Mouse (Mus musculus) lung, postnatal 0 days (tissue): ENCODE data around the gene Rpl19. TPM values are rescaled to one million over a fixed set of nuclear protein-coding genes. Genes with fewer than 3 reads are reported as not detected.

ENCODE experiments used
- ATAC-seq: fragments of 200-750 bp; cut with Nextera tagmentation; 2 replicates; pipeline ENCODE4 v1.8.0; 2017; ENCODE audit warnings: moderate library complexity
- DNase-seq: peaks from one replicate; pipeline ENCODE4 v3.0.0-alpha.2; 2016; ENCODE audit warnings: low spot score
- H3K27ac ChIP-seq: fragments of 300-500 bp; sonication (generic); 2 replicates; pipeline ENCODE4 v1.5.1; 2014; ENCODE audit warnings: antibody characterized with exemption, mild to moderate bottlenecking, low read length, mixed read lengths
- H3K27me3 ChIP-seq: fragments of 300-500 bp; sonication (generic); replicated peaks from 2 replicates; pipeline ENCODE4 v1.6.1; 2014; ENCODE audit warnings: low read length, mixed read lengths; ENCODE audit not compliant: insufficient read depth
- H3K36me3 ChIP-seq: fragments of 300-500 bp; sonication (generic); 2 replicates; pipeline ENCODE4 v1.6.1; 2014; ENCODE audit warnings: low read length, mixed read lengths; ENCODE audit not compliant: insufficient read depth
- H3K4me1 ChIP-seq: fragments of 300-500 bp; sonication (generic); 2 replicates; pipeline ENCODE4 v1.6.1; 2014; ENCODE audit warnings: antibody characterized with exemption, low read depth, low read length, mixed read lengths; ENCODE audit not compliant: insufficient read depth
- H3K4me2 ChIP-seq: fragments of 300-500 bp; sonication (generic); replicated peaks from 2 replicates; pipeline ENCODE4 v1.6.1; 2014; ENCODE audit warnings: low read depth, mild to moderate bottlenecking, low read length, moderate library complexity, mixed read lengths
- H3K4me3 ChIP-seq: fragments of 300-500 bp; sonication (generic); 2 replicates; pipeline ENCODE4 v1.5.1; 2014; ENCODE audit warnings: low read depth, low read length
- H3K9ac ChIP-seq: fragments of 300-500 bp; sonication (generic); replicated peaks from 2 replicates; pipeline ENCODE4 v1.6.1; 2014; ENCODE audit warnings: low read depth, mild to moderate bottlenecking
- H3K9me3 ChIP-seq: fragments of 300-500 bp; sonication (generic); 2 replicates; pipeline ENCODE4 v1.6.1; 2016; ENCODE audit warnings: low read length, mixed read lengths
- CTCF ChIP-seq: IDR thresholded peaks from 2 replicates; pipeline ENCODE4 v1.5.1; 2016; ENCODE audit warnings: antibody characterized with exemption, mild to moderate bottlenecking
- EP300 ChIP-seq: IDR thresholded peaks from 2 replicates; pipeline ENCODE4 v1.6.1; 2016; ENCODE audit warnings: antibody characterized with exemption, mild to moderate bottlenecking, control low read depth
- WGBS: fragments of 180-500 bp; shearing (Covaris S2); extraction: QIAGEN DNeasy Blood & Tissue Kit; methylation state at CpG from one replicate; pipeline ENCODE4 v1.1.7; 2014; 5-methylcytosine and 5-hydroxymethylcytosine counted together
- polyA plus RNA-seq: library from polyadenylated mRNA; unstranded; fragments of >200 nt; fragmentation: Nextera tagmentation; extraction: Ambion mirVana; gene quantifications from 2 replicates; pipeline ENCODE4 v1.2.1, GENCODE M21; 2015

Rpl19 gene
- polyA plus RNA-seq, result 750 and 817 TPM in 2 replicates

GRCm38 (mm10) chr11:98026570-98027296 is at the start of gene Rpl19:
TSS of gene Rpl19 (plus strand) at chr11:98026710.
- Histone ChIP-seq H3K4me2 (peak within 1 kb of the TSS; percentile 86), H3K4me3 (peak within 1 kb of the TSS; percentile 93), H3K36me3 (peaks cover 11% of the 10 kb centered on the region; the same call in 1 of the 2 replicates), H3K27ac (peak within 1 kb of the TSS; percentile 89), H3K9me3 (no peaks in the 10 kb centered on the region), H3K27me3 (no peaks in the 10 kb centered on the region), H3K4me1 (peaks cover 7% of the 10 kb centered on the region; the same call in 1 of the 2 replicates), H3K9ac (peak within 1 kb of the TSS; percentile 95)
- TF ChIP-seq CTCF (no peak), EP300 (peak; percentile 69; the same call in 1 of the 2 replicates)
- under 1% methylated on average over 69 of the region's 69 CpGs for WGBS
- DNase-seq, result peak; percentile 93
- peak; percentile 83 for ATAC-seq

- TF ChIP-seq EP300 (no peak), CTCF (no peak)
- H3K4me3 ChIP-seq, result no peak overlapping the region
- H3K27ac ChIP-seq, result no peak overlapping the region
- no peaks in the 10 kb centered on the region for H3K9me3 ChIP-seq
- no peaks in the 10 kb centered on the region for H3K36me3 ChIP-seq
- no peaks in the 10 kb centered on the region for H3K27me3 ChIP-seq
- 70% methylated on average over 5 of the region's 5 CpGs for WGBS
- no peak overlapping the region for H3K4me2 ChIP-seq
- ATAC-seq (no peak), DNase-seq (no peak)
- H3K9ac ChIP-seq, result no peak overlapping the region
- no peaks in the 10 kb centered on the region for H3K4me1 ChIP-seq
These were observed 48.7 kb upstream of the Rpl19 start for GRCm38 (mm10) chr11:97977797-97978196.

DNA sequence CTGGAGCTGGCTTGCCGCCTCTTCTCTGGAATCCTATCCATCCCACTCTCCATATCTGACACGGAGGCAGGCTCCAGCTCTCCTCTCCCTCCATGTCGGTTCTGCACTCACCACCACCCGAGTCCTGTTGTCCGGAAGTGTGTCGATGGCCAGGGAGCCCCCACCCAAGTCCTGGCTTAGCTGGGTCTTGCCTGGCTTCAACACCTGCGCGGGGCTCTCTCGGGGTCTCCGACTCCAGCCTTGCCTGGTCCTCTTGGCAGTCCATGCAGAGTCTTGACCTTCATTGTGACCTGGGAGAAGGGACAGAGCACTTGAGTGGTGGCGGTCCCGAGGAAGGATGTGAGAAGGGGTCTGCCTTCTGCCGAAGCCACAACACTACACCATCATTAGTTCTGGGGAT is 48.1 kb upstream of the Rpl19 start:
- Histone ChIP-seq H3K36me3 (no peaks in the 10 kb centered on the region), H3K4me1 (no peaks in the 10 kb centered on the region), H3K9me3 (no peaks in the 10 kb centered on the region), H3K4me2 (no peak overlapping the region), H3K4me3 (no peak overlapping the region), H3K27ac (no peak overlapping the region), H3K27me3 (no peaks in the 10 kb centered on the region), H3K9ac (no peak overlapping the region)
- TF ChIP-seq CTCF (no peak), EP300 (no peak)
- DNase-seq (no peak), ATAC-seq (no peak)
- WGBS, result 84% methylated on average over 13 of the region's 13 CpGs

DNA sequence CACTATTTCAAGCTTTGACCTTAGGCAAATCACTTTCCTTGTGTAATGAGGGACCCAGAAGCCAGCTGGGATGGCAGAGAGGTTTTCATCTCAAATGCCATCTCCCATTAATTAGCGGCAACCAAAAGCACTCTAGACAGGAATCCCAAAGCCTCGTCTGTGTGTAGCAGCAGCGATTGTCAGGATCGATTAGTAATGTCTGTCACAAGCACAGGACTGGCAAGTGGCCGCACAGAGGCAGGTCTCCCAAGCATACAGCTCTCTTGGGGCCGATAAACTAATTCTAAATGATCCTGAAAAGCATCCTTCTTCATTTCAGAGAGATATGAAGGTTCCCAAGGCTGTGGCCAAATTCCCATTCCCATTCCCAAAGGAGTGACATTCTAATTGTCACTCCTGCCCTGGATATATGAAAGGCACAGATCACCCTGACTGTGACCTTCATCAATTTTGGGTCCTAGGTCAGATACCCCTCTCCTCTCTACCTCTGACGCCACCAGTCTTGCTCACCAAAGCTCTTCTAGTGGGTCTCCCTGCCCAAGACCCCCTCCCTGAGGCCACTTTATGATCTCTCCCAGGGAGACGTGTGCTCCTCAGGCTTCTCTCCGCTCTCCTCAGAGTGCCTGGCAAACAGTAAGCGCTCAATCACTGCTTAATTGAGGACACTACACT is 46.5 kb upstream of the Rpl19 start:
- no peaks in the 10 kb centered on the region for H3K9me3 ChIP-seq
- H3K4me1 ChIP-seq, result no peaks in the 10 kb centered on the region
- TF ChIP-seq CTCF (no peak), EP300 (no peak)
- H3K9ac ChIP-seq, result no peak overlapping the region
- H3K27ac ChIP-seq, result no peak overlapping the region
- H3K4me3 ChIP-seq, result no peak overlapping the region
- H3K4me2 ChIP-seq, result no peak overlapping the region
- DNase-seq (no peak), ATAC-seq (no peak)
- H3K27me3 ChIP-seq, result no peaks in the 10 kb centered on the region
- WGBS, result 72% methylated on average over 10 of the region's 10 CpGs
- H3K36me3 ChIP-seq, result no peaks in the 10 kb centered on the region

GRCm38 (mm10) chr11:97980531-97980966 is 46.0 kb upstream of the Rpl19 start:
- no peaks in the 10 kb centered on the region for H3K9me3 ChIP-seq
- H3K4me3 ChIP-seq, result no peak overlapping the region
- no peaks in the 10 kb centered on the region for H3K4me1 ChIP-seq
- ATAC-seq (no peak), DNase-seq (no peak)
- peaks cover under 1% of the 10 kb centered on the region; the same call in 1 of the 2 replicates for H3K27me3 ChIP-seq
- H3K4me2 ChIP-seq, result no peak overlapping the region
- 71% methylated on average over 9 of the region's 9 CpGs for WGBS
- no peak overlapping the region for H3K9ac ChIP-seq
- no peak overlapping the region for H3K27ac ChIP-seq
- no peaks in the 10 kb centered on the region for H3K36me3 ChIP-seq
- no peak for TF ChIP-seq EP300
- TF ChIP-seq CTCF, result no peak

- H3K27ac ChIP-seq, result no peak overlapping the region
- 69% methylated on average over 9 of the region's 9 CpGs for WGBS
- TF ChIP-seq EP300, result no peak
- TF ChIP-seq CTCF, result no peak
- peaks cover 8% of the 10 kb centered on the region for H3K27me3 ChIP-seq
- H3K36me3 ChIP-seq, result no peaks in the 10 kb centered on the region
- H3K4me3 ChIP-seq, result no peak overlapping the region
- H3K9me3 ChIP-seq, result no peaks in the 10 kb centered on the region
- ATAC-seq (no peak), DNase-seq (no peak)
- H3K4me1 ChIP-seq, result no peaks in the 10 kb centered on the region
- H3K4me2 ChIP-seq, result no peak overlapping the region
- H3K9ac ChIP-seq, result no peak overlapping the region
These were observed 43.8 kb upstream of the Rpl19 start for GRCm38 (mm10) chr11:97982721-97983120.
